Mouse (Mus musculus): ENCODE data around the gene Nktr. TPM values are rescaled to one million over a fixed set of nuclear protein-coding genes. Genes with fewer than 3 reads are reported as not detected.

The Nktr gene
- total RNA-seq, 2 experiments from 2014 or later = 104 to 127 TPM

DNA sequence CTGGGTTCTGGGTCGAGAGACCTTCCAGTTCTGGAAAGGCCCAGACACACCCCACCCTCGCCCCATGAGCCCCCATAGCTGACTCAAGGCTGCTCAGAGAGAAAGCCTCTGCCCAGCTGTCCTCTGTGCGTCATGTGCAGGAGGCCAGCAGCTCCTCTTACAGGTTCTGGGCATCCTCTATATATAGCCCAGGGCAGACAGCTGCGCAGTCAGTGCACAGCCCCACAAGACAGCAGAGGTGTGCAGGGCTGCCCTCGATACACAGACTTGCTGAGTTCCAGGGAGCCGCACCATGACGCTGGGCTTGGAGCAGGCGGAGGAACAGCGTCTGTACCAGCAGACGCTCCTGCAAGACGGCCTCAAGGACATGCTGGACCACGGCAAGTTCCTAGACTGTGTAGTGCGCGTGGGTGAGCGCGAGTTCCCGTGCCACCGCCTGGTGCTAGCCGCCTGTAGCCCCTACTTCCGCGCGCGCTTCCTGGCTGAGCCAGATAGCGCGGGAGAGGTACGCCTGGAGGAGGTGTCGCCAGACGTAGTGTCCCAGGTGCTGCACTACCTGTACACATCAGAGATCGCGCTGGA, 58.6 kb downstream of the Nktr start, which contains the start of gene Klhl40:
Gene Klhl40, plus strand, starts transcription at position 124 of the 582 bp plus-strand sequence.
- peak within 1 kb of the TSS; percentile 85 for H3K27ac ChIP-seq
- peak in 1 of 2 experiments; percentile 47 for DNase-seq (ENCODE audit: low spot score in 2 of 2)
- H3K4me3 ChIP-seq = peak within 1 kb of the TSS; percentile 46
- no peak for TF ChIP-seq CTCF (conservative IDR thresholded peaks at IDR 0.05)

DNA sequence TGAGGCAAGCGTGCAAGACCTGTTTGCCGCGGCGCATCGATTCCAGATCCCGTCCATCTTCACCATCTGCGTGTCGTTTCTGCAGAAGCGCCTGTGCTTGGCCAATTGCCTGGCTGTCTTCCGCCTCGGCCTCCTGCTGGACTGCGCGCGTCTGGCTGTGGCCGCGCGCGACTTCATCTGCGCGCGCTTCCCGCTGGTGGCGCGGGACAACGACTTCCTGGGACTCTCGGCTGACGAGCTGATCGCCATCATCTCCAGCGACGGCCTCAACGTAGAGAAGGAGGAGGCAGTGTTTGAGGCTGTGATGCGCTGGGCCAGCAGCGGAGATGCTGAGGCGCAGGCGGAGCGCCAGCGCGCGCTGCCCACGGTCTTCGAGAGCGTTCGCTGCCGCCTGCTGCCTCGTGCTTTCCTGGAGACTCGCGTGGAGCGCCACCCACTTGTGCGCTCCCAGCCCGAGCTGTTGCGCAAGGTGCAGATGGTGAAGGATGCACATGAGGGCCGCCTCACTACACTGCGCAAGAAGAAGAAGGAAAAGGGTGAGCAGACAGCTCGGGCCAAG, 59.2 kb downstream of the Nktr start:
- DNase-seq (ENCODE audit: low spot score in 2 of 2) = peak; percentile 75 to 80
- H3K27ac ChIP-seq = peak overlapping the region; percentile 85
- peak; percentile 35; the same call in 1 of the 2 replicates for TF ChIP-seq CTCF (conservative IDR thresholded peaks at IDR 0.05)

DNA sequence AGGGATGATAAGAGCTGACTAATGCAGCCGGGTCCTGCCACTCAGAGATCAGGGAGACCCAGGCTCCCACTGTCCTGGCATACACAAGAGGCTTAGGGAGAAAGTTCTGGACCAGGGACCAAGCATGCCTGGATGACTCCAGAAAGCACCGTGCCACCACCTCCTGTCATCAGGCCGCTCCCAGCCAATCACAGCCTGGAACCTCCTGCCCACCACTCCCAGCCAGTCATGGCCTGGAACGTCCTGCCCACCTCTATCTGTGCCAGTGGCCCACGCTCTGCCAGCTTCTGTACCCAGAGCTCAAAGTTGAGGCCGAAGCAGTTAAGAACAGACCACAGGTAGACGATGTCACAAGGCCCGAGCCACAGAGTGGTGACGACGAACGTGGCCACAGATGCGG, 65.8 kb downstream of the Nktr start:
- TF ChIP-seq CTCF (conservative IDR thresholded peaks at IDR 0.05) = no peak
- H3K27ac ChIP-seq = no peak overlapping the region
- no peak for DNase-seq (ENCODE audit: low spot score in 2 of 2)
- no peak overlapping the region for H3K4me3 ChIP-seq

More for the DNA sequence above, 59.2 kb downstream of the Nktr start:
- peak overlapping the region; percentile 46 for H3K4me3 ChIP-seq

DNA sequence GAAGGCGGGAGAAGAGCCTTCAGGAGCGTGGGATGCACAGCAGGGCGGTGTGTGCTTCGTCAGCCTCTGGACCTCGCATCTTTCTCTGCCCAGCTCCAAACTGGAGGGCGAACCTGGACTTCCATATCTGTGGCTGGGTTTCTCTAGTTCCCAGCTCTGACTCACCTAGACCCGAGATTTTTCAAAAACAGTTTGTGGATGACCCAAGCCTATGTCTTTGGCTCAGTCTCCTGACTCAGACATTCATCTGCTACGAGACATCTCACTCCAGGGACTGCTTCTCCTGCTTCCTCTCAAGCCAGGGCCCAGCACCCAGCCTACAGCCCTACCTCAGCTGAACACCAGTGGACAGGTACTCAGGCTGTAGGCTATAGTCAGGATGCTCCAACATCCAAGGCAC, 66.3 kb downstream of the Nktr start:
- no peak for DNase-seq (ENCODE audit: low spot score in 2 of 2)
- Histone ChIP-seq H3K4me3 (no peak overlapping the region), H3K27ac (no peak overlapping the region)
- TF ChIP-seq CTCF (conservative IDR thresholded peaks at IDR 0.05) = no peak

DNA sequence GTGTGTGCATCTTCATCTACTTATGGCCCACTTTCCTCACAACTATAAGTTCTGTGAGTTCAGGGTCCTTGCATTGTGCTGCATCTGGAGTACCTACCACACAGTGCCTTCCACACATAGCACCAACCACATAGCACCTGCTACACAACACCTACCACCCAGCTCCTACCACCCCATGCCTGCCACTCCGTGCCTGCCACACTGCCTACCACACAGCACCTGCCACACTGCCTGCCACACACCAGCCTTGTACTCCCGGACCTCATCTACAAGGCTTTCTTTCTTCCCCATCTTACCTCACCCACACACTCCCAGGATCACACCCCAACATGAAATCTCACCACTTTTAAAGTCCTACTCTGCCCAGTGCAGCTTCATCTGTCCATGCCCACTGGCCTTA, 67.4 kb downstream of the Nktr start:
- no peak for TF ChIP-seq CTCF (conservative IDR thresholded peaks at IDR 0.05)
- no peak for DNase-seq (ENCODE audit: low spot score in 2 of 2)
- Histone ChIP-seq H3K27ac (no peak overlapping the region), H3K4me3 (no peak overlapping the region)

DNA sequence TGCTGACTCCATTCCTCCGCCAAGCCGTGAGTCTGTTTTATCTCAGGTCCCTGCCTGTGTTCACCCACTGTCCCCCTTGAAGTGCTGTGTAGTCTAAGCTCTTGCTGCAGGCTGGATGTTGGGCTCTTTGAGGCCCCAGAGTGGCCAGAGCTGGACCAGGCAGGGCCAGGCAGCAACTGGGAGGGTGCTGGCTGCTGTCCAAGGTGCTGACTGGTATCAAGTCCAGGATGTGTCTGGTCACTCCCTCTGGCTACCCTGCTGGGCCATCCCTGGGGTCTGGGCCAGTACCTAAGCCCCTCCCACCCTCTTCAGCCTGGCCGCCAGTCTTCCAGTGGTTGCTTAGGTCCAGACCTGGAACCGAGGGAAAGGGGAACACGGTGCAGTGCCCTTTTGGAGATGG, 72.2 kb downstream of the Nktr start:
- H3K27ac ChIP-seq = peak overlapping the region; percentile 55
- no peak for TF ChIP-seq CTCF (conservative IDR thresholded peaks at IDR 0.05)
- peak; percentile 50 to 52 for DNase-seq (ENCODE audit: low spot score in 2 of 2)
- H3K4me3 ChIP-seq = peak overlapping the region; percentile 36

DNA sequence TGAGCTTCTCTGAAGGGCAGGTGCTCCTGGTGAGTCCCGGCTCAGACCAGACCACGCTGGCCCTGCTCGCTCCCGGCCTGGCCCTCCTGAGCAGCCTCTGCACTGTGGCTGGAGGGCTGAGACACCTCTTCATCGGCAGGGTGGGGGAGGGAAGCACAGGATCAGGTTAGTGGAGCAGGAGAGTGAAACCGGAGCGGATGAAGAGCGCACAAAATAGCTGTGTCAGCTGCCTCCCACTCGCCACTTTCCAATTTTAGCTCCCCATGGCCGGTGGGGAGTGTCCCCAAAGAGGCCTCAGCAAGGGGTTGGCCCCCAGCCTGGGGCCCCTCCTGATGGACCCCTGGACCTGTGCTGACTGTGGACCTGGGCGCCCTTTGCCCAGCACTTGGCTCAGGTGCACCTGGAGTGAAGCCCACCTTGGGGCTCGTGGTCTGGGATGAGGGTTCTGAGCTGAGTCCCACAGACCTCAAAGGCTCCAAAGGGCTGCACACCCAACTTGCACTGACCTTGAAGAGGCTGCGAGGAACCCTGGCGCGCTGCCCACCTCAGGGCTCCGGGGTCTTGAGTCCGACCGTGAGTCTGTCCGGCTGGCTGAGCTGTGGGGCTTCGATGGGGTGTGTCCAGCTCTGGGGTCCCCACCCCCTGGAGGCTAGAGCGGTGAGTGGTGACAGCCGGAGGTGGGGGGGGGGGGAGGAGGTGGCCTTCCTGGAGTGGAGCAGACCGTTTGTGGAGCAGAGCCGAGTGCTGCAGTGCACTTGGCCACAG, 73.0 kb downstream of the Nktr start, which contains the start of gene Hhatl:
Gene Hhatl, minus strand, starts transcription at position 751 of the 765 bp plus-strand sequence.
- Histone ChIP-seq H3K4me3 (peak within 1 kb of the TSS; percentile 36), H3K27ac (peak within 1 kb of the TSS; percentile 55)
- DNase-seq (ENCODE audit: low spot score in 2 of 2) = no peak
- TF ChIP-seq CTCF (conservative IDR thresholded peaks at IDR 0.05) = no peak

DNA sequence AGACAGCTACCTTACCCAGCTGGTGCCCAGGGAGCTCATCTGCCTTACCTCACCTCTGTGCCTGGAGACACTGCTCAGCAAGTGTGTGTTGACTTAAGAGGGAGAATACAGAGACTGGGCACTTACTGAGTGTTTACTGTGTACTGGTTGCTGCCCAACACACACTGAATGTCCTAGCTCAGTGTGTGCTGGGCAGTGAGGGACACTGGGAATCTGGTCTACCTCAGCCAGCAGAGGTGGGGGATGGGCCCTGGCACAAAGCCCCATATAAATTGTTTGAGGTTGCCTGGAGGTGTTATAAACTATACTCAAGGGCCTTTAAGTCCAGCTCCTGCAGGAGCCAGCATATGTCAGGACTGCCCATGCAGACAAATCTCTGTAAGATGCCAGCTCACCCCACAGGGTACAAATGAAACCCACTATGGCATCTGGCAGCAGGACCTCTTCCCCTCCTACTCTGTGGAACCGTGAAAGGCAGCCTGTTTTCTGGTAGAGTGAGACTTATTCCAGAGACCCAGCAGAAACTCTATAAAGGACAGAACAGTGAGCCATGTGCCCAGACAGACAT, 76.1 kb downstream of the Nktr start:
- Histone ChIP-seq H3K4me3 (no peak overlapping the region), H3K27ac (peak overlapping the region; percentile 55; the same call in 1 of the 2 replicates)
- no peak for DNase-seq (ENCODE audit: low spot score in 2 of 2)
- no peak for TF ChIP-seq CTCF (conservative IDR thresholded peaks at IDR 0.05)

DNA sequence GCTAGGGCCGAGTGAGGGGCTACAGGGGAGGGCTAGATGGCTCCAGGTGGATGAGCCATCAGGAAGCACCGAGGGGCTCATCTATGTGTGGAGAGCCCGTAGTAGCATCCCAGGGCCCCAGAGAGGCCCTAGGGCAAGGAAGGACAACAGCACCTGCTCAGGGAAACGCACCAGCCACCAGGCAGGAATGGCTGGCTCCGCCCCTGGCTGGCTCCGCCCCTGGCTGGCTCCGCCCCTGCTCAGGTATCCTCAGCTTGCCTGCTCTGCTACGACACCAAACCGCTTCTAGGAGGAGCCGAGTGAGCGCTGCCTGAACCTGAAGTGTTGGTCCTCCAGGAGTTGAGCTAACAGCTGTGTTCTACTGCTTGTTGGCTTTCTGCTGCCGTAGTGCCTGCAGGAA, 78.8 kb downstream of the Nktr start:
- Histone ChIP-seq H3K4me3 (no peak overlapping the region), H3K27ac (no peak overlapping the region)
- DNase-seq (ENCODE audit: low spot score in 2 of 2) = no peak
- TF ChIP-seq CTCF (conservative IDR thresholded peaks at IDR 0.05) = no peak

DNA sequence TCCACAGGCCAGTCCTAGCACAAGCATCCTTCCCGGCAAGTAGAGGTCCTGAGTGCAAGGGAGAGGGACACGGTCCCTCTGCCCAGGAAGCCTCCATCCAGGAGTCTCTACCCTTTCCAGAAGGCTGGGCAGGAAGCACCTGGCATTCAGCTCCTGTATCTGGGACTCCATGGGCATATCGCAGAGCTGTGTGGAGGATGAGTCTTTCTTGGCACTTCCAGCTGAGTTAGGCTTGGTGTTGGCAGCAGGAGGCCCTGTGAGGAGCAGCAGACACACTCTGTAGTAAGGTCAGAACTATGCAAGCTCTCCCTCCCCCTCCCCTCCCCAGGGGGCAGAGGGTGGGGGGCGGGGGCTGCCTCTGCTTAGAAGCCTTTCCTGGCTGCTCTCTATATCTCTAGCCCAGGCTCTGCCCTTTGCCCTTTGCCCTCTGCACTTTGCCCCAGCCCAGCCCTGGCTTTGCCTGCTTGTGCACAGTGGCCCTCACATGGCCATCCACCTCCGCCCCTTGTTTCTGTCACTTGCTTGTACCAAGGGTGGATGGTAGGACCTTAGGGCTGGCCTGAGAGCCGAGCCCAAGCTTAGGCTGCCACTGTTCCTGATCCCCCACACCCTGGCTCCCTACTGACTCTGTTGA, 80.0 kb downstream of the Nktr start:
- DNase-seq (ENCODE audit: low spot score in 2 of 2) = no peak
- no peak overlapping the region for H3K4me3 ChIP-seq
- no peak overlapping the region for H3K27ac ChIP-seq
- no peak for TF ChIP-seq CTCF (conservative IDR thresholded peaks at IDR 0.05)

DNA sequence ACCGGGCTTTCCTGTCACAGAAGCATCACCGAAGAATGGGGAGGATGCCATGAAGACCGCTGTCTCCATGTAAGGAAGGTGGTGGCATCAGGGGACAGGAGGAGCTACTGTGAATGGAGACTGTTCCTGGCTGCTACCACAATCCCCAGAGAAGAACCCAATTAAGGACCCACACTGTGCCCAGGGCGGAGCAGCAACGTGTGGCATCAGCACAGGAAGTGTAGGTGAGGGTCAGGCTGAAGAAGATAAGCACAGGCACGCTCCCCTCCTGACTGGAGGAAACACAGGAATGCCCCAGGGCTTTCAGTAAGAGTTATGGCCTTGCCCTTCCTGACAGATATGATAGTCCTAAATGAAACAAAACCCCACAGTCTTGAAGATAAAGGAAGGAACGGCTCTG, 83.8 kb downstream of the Nktr start:
- no peak for TF ChIP-seq CTCF (conservative IDR thresholded peaks at IDR 0.05)

More for the DNA sequence above, 83.8 kb downstream of the Nktr start:
- no peak overlapping the region for H3K27ac ChIP-seq
- no peak for DNase-seq (ENCODE audit: low spot score in 2 of 2)
- H3K4me3 ChIP-seq = no peak overlapping the region

Other genes starting within 250 kb of the Nktr start
- 100 to 1,000 TPM; 667 to 672 TPM for gene Cck, start 223.5 kb upstream of the Nktr start, total RNA-seq (2021)
- 1 to 10 TPM in 1 of 2 experiments, under 1 TPM in 1; 0.76 to 1.5 TPM for gene Lyzl4, start 77.1 kb upstream of the Nktr start, total RNA-seq (2021)
- gene Vipr1, start 76.5 kb upstream of the Nktr start, total RNA-seq (2021) = 10 to 100 TPM; 18.7 to 21.2 TPM
- gene Sec22c, start 13.7 kb upstream of the Nktr start, total RNA-seq (2021) = 10 to 100 TPM; 27.5 to 32.8 TPM
- gene Ss18l2, start 8.8 kb upstream of the Nktr start, total RNA-seq (2021) = 10 to 100 TPM; 71.8 to 78.8 TPM
- 100 to 1,000 TPM; 101 to 102 TPM for gene Zfp651, start 40.2 kb downstream of the Nktr start, total RNA-seq (2021)
- 1 to 10 TPM; 3.3 to 4.6 TPM for gene Klhl40, start 58.4 kb downstream of the Nktr start, total RNA-seq (2021)
- gene Hhatl, start 73.3 kb downstream of the Nktr start, total RNA-seq (2021) = 10 to 100 TPM; 15.6 to 19.9 TPM
- gene Ccdc13, start 120.3 kb downstream of the Nktr start, total RNA-seq (2021) = 10 to 100 TPM in 1 of 2 experiments, 1 to 10 TPM in 1; 7.8 to 10.0 TPM
- gene Higd1a, start 139.2 kb downstream of the Nktr start, total RNA-seq (2021) = 10 to 100 TPM; 84.4 to 88.4 TPM
- 1 to 10 TPM; 1.7 to 2.3 TPM for gene Ackr2, start 179.2 kb downstream of the Nktr start, total RNA-seq (2021)
- not detected for gene Cyp8b1, start 197.1 kb downstream of the Nktr start, total RNA-seq (2021)
- gene Fam198a, start 231.8 kb downstream of the Nktr start, total RNA-seq (2021) = 1 to 10 TPM; 6.7 to 9.1 TPM

Measured in layer of hippocampus, adult 2 months (tissue).